In genomic region chr10:121849496-121849895, GRCm38 (mm10) we compare ENCODE assay signal across 18 mouse cellular contexts.
"Had no signal": no experiment of that assay in that cellular context is flagged by ENCODE, and none has a peak within 500 bp of the region (broad histone marks: within the 10 kb centered on the region; RNA-seq: fewer than 3 reads in every experiment).

No protein-coding gene starts in this region.

- H3K4me2 ChIP-seq: liver, embryonic 13.5 days; lung, embryonic 14.5 days; midbrain, embryonic 12.5 days; midbrain, embryonic 15.5 days; neural tube, embryonic 12.5 days; neural tube, embryonic 15.5 days had no signal

- H3K27me3 ChIP-seq: liver, embryonic 13.5 days; midbrain, embryonic 12.5 days; midbrain, embryonic 15.5 days; neural tube, embryonic 12.5 days; neural tube, embryonic 15.5 days had no signal

- H3K9me3 ChIP-seq: midbrain, embryonic 12.5 days; midbrain, embryonic 15.5 days; neural tube, embryonic 12.5 days; neural tube, embryonic 15.5 days had no signal

- H3K4me1 ChIP-seq: liver, embryonic 13.5 days; midbrain, embryonic 12.5 days; midbrain, embryonic 15.5 days; neural tube, embryonic 12.5 days; neural tube, embryonic 15.5 days had no signal

- H3K36me3 ChIP-seq: liver, embryonic 13.5 days had no signal

- ATAC-seq: intestine, embryonic 16.5 days; midbrain, embryonic 15.5 days had no signal

- H3K9ac ChIP-seq: liver, embryonic 13.5 days; lung, embryonic 14.5 days; midbrain, embryonic 12.5 days; midbrain, embryonic 15.5 days; neural tube, embryonic 12.5 days; neural tube, embryonic 15.5 days had no signal

- DNase-seq: kidney, adult 18-20 months; kidney, adult 9 months; kidney, postnatal 10 days; kidney, postnatal 36 days; layer of hippocampus, postnatal 36 days; liver, embryonic 13.5 days; lung, embryonic 14.5 days; right cerebral cortex, adult 18-20 months; right cerebral cortex, postnatal 14 days; spleen, adult 18-20 months; thymus, adult 18-20 months; thymus, postnatal 36 days had no signal

- H3K4me3 ChIP-seq: left cerebral cortex, adult 2 months; liver, embryonic 13.5 days; midbrain, embryonic 12.5 days; midbrain, embryonic 15.5 days; neural tube, embryonic 12.5 days; neural tube, embryonic 15.5 days had no signal

- H3K27ac ChIP-seq: left cerebral cortex, adult 2 months; liver, embryonic 13.5 days; midbrain, embryonic 12.5 days; midbrain, embryonic 15.5 days; neural tube, embryonic 12.5 days; neural tube, embryonic 15.5 days had no signal
